Mouse (Mus musculus) induced T-regulatory cell, adult 2 months (primary cell): ENCODE measurements at regions not wholly inside any gene's neighbourhood (a gene's known extent, or its start where the extent isn't known, plus 50 kb on each side); places are given as distances from the start of the nearest gene placed in this dataset.

ENCODE experiments used
- DNase-seq: peaks from one replicate; pipeline ENCODE4 v3.0.0-alpha.2; 2012; ENCODE audit warnings: low read depth

DNA sequence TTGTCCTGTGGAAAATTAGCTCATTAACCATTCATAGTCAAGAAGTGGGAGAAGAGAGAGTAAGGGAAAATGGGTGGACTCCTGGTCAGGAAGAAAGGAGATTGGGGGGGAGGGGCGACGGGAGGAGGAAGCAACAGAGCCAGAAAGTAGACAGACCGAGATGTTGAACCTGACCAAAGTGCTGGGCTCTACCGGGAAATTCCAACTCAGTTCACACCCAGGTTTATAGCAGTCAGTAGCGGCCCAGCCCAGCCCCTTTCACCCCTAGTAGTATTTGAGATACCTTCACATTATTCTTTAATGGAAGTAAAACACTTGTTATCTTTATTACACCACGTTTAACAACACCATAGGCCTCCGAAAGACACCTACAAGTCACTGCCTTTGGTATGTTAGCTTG lies 158.2 kb downstream of the Hibadh start:
- no peak for DNase-seq

DNA sequence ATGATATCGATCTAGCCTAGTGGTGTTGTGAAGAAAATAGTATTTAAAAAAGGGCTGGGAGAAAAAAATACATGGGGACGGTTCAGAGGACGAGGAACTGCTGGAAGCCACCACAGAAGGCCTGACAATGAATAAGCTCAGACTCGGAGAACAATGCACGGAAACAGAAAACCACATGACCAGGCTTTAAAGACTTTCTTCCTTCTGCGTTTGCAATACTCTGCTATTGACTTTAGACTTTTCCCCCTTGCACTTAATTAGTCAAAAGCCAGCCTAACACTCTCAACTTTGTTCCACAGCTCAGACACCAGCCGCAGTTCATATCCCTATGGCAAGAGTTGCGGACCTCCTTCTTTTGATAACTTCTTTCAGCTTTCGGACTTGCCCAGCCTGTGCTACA lies 154.0 kb downstream of the Hibadh start:
- DNase-seq, result no peak

DNA sequence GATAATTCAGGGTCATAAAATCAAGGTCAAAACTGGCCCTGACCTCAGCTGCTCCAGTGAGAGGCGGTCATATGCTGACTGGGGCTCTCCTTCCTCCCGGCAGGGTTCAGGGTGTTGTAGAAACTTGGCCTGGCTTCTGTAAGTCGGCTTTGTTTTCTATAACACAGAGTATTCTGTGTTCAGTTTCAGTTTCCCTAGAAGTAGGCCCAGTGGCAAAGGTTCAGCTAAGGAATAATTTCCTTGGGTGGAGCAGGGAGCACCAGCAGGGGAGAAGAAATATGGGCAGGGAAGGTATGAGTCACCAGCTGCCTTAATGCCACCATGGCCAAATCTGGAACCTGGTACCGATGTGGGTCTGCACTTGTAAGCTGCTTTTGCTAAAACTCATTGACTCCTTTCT lies 153.5 kb downstream of the Hibadh start:
- DNase-seq, result no peak

DNA sequence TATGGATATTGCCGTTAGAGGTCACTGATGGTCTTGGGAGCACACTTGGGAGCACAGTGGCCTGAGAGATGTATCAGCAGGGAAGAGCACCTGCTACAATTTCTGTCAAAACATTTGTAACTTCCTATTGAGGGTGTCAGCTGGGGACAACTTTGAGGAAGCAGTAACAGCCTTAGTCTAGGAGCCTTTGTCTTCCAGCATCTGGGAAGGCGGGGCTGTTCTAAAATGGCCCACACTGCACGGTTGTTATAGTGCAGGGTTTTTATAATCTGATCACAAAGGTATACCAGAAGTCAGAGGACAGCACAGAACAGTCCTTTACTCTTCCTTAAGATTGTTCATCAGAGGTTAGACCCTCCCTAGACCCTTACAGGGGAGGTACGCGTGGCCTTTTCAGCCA lies 152.3 kb downstream of the Hibadh start:
- DNase-seq, result no peak

DNA sequence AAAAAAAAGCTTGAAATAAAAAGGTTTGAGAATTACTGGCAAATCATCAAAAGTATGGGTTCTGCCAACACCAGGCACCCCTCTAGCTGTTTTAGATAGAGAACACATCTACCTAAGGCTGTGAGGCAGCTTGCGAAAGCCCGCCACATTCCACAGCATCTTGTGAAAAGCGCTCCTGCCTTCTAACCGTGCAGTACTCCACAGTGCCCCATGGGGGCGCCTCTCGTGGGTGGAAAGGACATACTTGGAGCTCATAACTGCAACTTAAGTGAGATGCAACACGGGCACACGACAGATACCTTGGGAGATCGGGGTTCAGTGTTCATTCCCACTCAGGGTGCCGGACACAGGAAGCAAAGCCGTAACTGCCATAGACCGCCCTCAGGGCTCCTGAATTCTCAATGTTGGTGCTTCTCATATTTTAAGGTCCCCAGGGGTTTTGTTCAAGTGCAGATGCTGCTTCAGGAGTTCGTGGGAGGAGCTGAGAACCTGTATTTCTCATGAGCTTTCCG lies 149.9 kb downstream of the Hibadh start:
- peak; percentile 6 for DNase-seq

DNA sequence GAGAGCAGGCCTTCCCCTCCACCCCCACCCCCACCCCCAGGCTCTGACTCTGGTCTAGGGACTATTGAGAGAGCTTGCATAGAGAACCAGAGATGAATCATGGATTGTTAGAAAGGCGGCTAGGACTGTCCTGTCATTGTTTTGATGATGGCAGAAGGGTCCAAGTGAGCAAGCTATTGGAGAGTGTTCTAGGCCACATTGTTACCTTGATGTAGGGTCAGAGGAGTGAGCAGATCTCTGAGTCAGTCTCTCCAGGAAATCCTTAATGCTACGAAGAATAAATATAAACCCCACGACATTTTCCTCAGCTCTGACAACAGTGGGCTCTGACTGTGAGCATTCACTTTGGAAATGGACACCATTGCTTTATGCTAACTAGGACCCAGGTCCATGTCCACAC lies 144.9 kb downstream of the Hibadh start:
- DNase-seq, result no peak

DNA sequence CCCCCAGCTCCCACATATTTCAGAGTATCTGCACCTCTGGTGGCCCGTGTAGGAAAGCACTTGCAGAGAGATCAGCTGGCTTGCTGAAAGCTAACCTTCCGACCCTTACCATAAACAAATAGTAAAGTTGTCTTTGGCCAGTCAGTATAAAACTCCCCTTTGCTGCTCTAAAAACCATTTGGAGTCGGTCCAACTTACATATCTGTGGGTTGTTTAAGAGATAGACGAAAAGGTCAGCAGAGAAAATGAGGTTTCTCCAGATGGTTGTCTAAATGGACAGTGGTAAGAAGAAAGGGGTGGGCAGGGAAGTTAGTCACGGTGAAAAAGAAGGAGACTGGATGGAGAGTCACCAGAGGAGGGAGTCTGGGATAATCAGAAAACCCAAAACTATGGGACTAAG lies 144.3 kb downstream of the Hibadh start:
- DNase-seq, result no peak
